Mouse (Mus musculus) cerebellum, postnatal 10 days (tissue): ENCODE measurements at regions not wholly inside any gene's neighbourhood (a gene's known extent, or its start where the extent isn't known, plus 50 kb on each side); places are given as distances from the start of the nearest gene placed in this dataset.

ENCODE experiments used
- DNase-seq, 2 experiments: peaks; one replicate each; pipeline ENCODE4 v3.0.0; 2021; ENCODE audit warnings: mixed read lengths in 2 of 2

DNA sequence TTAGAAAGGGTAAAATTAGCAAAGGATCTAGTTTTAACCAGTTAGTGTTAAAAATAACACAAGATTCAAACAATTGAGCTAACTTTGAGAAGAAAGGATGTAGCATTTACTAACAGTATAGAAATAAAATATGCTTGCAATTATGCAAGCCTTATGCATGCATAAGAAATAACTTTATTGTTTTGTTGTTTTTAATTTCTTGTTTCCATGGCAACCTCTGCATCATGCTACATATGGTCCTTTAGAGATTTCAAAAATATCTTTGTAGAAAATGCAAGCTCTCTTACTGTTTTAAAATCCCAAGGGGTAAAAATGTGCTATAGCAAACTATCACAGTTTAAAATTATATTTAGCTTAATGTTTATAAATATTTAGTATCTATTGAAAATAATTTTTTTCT lies 395.0 kb upstream of the Spock3 start:
- no peak for DNase-seq

DNA sequence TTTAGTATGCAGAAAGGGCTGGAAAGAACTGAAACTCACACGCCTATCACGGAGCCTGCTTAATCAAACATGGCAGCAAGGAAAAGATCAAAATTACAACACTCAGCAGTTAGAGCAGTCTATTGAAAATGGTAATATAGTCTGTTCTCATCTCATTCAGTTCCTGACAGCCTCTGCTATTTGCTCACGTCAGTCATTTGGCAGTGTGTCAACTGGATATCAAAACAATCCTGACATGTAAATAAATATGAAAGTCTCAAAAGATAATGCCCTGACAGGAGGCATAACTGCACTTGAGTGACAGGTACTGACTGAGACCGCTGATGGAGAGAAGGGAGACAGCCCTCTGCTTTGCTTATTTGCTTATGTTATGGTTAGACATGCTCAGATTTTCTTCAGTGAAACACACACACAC lies 375.0 kb upstream of the Spock3 start:
- peak; percentile 1 to 2 for DNase-seq

DNA sequence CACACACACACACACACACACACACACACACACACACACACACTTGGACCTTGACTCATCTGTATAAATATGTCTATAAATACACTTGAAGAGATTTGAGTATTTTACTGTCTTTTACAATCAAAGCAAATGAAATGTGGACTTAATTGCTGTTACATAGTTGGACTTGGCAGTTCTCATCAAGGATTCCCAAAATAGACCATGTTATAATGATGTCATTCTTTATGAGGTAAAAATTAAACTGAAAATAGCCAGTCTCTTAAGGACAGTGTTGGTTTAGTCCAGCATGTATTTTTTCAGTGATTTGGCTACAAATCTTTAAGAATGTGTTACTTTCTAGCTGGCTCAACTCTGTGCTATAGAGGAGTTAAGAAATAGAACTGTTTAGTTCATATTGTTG lies 351.5 kb upstream of the Spock3 start:
- DNase-seq, result no peak

GRCm38 (mm10) chr8:62606126-62606525 lies 344.7 kb upstream of the Spock3 start:
- no peak for DNase-seq

DNA sequence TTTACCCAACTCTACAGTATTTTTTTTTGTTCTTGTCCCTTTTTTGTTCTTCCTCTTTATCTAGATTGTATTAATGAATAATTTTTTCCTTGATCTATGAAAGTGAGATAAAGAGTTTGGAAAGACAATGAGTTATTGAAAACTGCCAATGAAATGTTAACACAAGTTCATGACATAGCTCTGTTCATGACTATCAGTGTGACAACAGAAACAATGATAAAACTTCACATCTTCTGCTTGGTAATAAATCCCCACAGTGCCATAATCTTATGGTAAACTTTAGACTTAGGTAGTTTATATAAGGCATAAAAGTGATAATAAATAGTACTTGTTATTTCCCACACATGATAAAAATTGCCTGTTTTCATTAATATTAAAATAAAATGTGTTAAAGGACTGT lies 330.8 kb upstream of the Spock3 start:
- no peak for DNase-seq

DNA sequence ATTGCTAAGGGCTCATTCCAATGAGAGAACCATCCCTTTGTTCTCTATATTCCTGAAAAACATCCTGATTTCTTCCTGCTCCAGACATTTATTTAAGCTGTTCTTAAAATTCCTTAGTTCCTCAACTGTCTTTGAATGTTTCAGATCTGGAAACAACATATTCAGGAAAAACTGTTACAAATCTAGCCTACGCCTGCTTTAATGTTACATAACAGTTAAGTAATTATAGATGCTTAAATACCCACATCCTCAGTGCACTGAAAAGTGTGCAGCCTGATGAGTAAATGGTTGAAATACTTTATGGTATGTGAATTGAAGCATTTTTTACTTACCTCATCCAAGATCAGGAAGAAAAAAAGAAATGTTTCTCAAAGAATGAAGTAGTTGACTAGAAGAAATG lies 329.6 kb upstream of the Spock3 start:
- DNase-seq, result no peak
